Comparison of ENCODE assay signal across 12 mouse cellular contexts in the genomic region with DNA sequence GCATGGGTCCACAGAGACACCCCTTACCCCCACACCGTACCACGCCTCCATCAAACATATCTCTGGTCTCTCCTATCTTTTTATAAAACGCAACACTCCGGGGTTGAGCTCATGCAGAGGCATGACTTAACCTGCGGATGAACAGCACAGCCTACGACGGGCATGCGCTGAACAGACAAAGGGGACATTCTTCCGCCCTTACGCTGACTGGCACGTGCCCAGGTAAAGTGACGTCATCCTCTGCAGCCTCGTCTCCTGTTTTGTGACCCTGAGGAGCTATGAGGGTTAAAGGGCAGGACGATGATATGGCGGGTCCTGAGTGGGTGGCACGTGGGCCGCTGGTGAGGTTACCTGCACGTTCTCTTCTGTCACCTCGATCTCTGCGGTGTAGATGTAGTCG.
"Had no signal": no experiment of that assay in that cellular context is flagged by ENCODE, and none has a peak within 500 bp of the region (broad histone marks: within the 10 kb centered on the region; RNA-seq: fewer than 3 reads in every experiment).

No protein-coding gene starts in this region.

- H3K27ac ChIP-seq: limb, embryonic 13.5 days; liver, embryonic 14.5 days; neural tube, embryonic 13.5 days had no signal

- ATAC-seq: intestine, postnatal 0 days; midbrain, embryonic 16.5 days had no signal

- DNase-seq: kidney, postnatal 4 days; lung, adult 18-20 months; right cerebral cortex, postnatal 14 days; thymus, adult 2 months; thymus, postnatal 25 days had no signal

- H3K4me2 ChIP-seq: limb, embryonic 13.5 days; midbrain, embryonic 11.5 days; neural tube, embryonic 13.5 days had no signal

- H3K4me3 ChIP-seq: layer of hippocampus, adult 2 months; limb, embryonic 13.5 days; neural tube, embryonic 13.5 days had no signal

- H3K9me3 ChIP-seq: limb, embryonic 13.5 days; neural tube, embryonic 13.5 days had no signal

- H3K9ac ChIP-seq: limb, embryonic 13.5 days; liver, embryonic 14.5 days; neural tube, embryonic 13.5 days had no signal

- H3K27me3 ChIP-seq: limb, embryonic 13.5 days; neural tube, embryonic 13.5 days had no signal
